Mouse (Mus musculus) cerebellum, adult 8-10 months (tissue): ENCODE data around the gene Mcf2l.

Experiments used
- DNase-seq: peaks from one replicate; pipeline ENCODE4 v3.0.0; 2022

Mcf2l gene

GRCm38 (mm10) chr8:12952699-12953098, 79.1 kb downstream of the Mcf2l start:
- DNase-seq: no peak

- no peak for DNase-seq
These were observed 81.8 kb downstream of the Mcf2l start for GRCm38 (mm10) chr8:12955362-12955879.

DNA sequence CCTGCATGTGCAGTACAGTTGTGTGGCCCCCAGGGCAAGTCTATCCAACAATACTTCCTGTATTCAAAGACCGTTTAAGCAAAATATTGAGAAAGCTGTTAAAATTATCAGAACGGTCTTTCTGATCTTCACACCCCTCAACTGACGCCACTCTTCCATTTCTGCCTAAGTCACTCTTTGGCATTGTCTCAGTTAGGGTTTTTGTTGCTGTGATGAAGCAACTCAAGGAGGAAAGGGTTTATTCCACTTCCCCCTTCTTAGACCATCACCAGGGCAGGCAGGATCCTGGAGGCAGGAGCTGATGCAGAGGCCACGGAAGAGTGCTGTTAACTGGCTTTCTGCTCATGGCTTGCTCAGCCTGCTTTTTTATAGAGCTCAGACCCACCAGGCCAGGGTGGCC, 82.3 kb downstream of the Mcf2l start:
- no peak for DNase-seq

- no peak for DNase-seq
These were observed 83.3 kb downstream of the Mcf2l start for GRCm38 (mm10) chr8:12956941-12957340.

DNA sequence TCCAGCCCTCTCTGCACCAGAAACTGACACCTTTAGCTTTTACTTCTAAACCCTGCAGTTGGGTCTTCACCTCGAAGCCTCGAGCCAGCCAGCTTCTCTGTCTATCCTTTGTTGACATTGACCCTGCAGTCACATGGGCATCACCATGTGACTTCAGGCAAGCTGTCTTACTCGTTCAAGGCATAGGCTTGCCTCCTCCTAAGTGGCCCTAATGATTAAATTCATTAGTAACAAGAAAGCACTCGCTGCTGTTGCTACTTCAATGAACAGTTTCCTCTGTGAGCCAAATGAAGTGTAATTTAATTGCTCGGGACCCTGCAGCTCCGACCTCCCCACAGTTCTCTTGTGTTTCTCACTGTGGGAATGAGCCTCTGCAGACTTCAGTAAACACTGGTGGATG, 83.8 kb downstream of the Mcf2l start:
- DNase-seq: no peak

GRCm38 (mm10) chr8:12960609-12961008, 87.0 kb downstream of the Mcf2l start:
- DNase-seq: no peak

- DNase-seq: no peak
These were observed 87.6 kb downstream of the Mcf2l start for GRCm38 (mm10) chr8:12961211-12961610.

DNA sequence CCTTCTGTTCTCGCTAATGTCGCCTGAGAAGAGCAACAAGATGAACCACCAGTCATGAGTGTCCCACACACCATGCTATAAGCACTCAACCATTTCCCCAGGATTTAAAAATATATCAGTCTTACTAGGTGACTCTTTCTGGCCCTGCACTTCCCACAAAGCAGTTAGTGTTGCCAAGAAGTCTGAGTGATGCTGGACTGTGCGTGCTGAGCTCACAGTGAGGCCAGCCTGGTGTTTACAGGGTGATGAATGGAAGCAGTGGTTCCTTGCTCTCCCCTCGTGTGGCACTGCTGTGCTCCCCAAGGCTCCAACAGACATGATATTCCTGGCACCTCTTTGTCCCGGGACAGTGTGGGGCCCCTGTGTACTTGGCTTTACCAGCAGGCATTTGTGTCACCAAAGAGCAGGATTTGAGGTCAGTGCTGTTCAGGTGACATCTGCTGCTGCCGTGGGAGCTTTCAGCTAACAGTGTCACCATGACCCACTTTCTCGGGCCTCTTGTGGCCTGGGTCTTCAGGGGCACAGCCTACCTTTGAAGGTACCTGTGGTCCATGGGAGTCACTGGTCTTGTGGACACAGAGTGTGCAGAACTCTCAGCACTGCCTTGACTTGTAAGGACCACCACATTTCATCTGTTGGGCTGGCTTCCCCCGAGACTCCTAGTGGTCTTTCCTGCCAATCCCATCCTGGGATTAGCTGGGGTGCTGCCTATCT, 88.4 kb downstream of the Mcf2l start:
- DNase-seq: no peak

GRCm38 (mm10) chr8:12962541-12963380, 89.2 kb downstream of the Mcf2l start:
- peak; percentile 75 for DNase-seq

GRCm38 (mm10) chr8:12976290-12976689, 102.7 kb downstream of the Mcf2l start:
- DNase-seq: no peak

GRCm38 (mm10) chr8:12976723-12977122, 103.1 kb downstream of the Mcf2l start:
- DNase-seq: no peak

DNA sequence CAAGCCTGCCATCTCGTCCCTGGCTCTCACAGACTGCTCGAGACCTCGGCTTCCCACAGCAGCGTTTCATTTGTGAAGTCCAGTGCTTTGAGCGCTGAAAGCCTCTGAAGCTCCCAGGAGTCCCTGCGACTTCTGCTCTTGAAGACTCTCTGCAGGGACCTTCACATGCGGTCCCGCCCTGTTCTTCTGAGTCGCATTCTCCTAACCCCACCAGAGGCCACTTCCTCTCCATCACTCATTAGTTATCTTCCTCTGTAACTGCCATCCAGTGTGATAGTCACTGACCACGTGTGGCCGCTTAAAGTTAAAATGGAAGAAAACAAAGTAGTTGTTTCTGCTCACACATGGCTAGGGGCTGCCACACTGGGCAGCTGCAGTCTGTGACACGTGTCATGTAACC, 103.7 kb downstream of the Mcf2l start:
- no peak for DNase-seq

DNA sequence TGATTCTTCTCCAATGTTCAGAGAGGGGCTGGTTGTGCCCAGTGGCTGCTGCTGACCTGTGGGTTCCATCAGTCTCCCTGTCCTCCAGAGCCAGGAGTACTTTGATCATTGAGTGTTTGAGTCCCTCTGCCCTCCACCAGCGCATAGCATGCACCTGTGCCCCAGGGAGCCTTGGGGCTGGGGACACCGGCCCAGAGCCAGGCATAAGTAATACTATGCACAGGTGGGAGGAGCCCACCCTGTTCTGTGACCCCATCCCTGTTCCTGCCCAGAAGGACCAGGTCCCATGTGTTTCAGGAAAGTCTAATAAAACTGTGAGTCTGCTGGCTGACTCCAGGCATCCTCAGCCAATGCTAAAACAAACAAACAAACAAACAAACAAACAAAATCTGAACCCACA, 104.7 kb downstream of the Mcf2l start:
- DNase-seq: no peak

DNA sequence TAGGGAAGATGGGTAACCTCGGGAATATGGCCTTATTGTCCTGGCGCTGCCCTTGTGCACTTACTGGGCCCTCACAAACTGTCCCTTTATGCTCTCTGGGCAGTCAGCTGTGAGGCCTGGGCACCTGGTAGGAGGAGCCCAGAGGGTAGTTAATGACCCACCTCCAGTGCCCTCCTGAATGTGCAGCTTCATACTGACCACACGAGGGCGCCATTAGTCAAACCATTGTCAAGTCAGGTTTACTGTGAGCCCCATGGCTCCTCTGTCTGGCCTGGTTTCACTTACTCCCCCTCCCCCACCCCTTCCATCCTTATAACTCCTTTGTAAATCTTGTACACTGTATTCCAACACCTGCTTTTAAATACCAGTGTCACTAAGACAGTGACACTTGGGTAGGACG, 105.1 kb downstream of the Mcf2l start:
- DNase-seq: peak; percentile 70

- DNase-seq: peak; percentile 84
These were observed 110.3 kb downstream of the Mcf2l start for GRCm38 (mm10) chr8:12983681-12984467.

- DNase-seq: peak; percentile 48
These were observed 111.1 kb downstream of the Mcf2l start for GRCm38 (mm10) chr8:12984601-12985243.

DNA sequence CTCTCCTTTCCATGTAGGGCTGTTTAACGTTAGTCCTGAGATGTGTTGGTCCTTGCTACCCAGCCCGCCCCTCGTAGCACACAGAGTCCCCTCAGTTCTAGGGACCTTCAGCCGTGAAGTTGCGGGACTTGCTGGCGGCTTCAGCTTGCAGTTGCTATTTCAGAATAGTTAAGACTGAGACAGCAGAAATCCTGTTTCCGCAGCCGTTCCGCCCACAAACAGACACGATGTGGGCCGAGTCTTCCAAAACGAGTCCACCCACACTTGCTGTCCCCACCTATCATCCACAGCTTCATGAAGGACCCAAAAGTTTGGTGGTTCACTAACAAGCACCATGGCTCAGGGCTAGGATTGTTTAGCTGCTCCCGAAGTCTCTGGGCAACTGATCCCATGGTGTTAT, 111.7 kb downstream of the Mcf2l start:
- peak; percentile 41 for DNase-seq

DNA sequence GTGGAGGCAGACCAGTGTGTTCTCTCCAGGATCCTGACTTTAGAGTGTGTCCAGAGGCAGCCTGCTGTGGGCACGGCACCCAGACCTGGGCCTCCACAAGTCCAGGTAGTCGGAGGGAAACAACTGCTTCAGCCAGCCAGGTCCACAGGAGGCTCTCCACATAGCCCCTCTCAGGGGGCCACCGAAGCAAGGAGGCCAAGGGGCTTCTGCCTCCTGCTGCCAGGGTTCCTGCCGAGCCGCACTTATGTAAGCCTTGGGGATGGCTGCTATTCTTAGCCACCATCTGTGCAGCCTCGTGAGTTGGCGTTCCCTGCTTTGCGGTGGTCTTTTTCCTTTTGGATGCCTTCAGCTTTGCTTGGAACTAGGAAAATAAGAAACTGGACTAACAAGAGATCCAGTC, 114.0 kb downstream of the Mcf2l start:
- peak; percentile 68 for DNase-seq

- DNase-seq: peak; percentile 60
These were observed 115.3 kb downstream of the Mcf2l start for GRCm38 (mm10) chr8:12988722-12989430.

DNA sequence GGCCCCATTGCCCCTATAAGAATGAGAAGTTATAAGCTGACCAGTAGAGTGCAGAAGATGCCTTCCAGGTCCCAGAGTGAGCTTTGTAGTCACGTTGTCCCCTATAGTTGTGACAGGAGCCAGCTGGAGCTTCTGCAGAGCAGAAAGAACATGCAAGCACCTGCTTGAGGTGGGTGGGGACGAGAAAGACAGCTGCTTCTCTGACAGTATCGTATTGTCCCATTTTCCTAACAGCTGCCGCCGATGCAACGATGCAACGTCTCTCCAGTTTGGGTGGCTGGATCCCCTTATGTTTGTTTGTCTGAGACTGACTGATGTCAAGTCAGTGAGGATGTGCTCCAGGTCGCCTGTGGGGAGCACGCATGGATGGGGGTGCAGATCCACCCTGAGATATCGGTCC, 117.8 kb downstream of the Mcf2l start:
- DNase-seq: no peak

DNA sequence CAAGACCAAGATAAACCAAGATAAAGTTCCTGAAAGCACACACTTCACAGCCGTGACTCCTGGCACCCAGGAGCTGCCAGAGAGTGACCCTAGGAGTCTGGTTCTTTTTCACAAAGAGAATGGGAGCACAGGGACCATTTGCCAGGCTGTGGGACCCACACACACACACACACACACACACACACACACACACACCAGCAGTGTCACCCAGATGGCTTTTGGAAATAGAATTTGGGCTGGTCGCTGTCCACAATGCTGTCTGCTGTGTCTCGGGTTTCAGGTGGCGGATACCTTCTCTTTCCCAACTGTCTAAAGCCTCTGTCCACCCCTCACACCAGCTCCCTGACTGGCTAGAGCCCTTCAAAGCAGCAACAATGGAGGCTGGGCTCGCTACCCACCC, 120.9 kb downstream of the Mcf2l start:
- no peak for DNase-seq

- DNase-seq: peak; percentile 38
These were observed 121.9 kb downstream of the Mcf2l start for GRCm38 (mm10) chr8:12995481-12995880.
